9 mouse cellular contexts compared by ENCODE assay signal in genomic region chr11:121362212-121362611, GRCm38 (mm10). TPM values are rescaled to one million over a fixed set of nuclear protein-coding genes. Genes with fewer than 3 reads are reported as not detected.
DNase-seq lines count a peak whose midpoint lies in the region; ATAC-seq and TF ChIP-seq lines count a peak whose summit lies in the region.
"Had no signal": no experiment of that assay in that cellular context is flagged by ENCODE, and none has a peak within 500 bp of the region (broad histone marks: within the 10 kb centered on the region; RNA-seq: fewer than 3 reads in every experiment).

No protein-coding gene starts in this region.

- no peaks in the 10 kb centered on the region for H3K36me3 ChIP-seq in forebrain, embryonic 11.5 days (ENCODE audit: control insufficient read depth, insufficient read depth, low read length)
- H3K36me3 ChIP-seq in forebrain, embryonic 10.5 days (replicated peaks), result no peaks in the 10 kb centered on the region

- no peaks in the 10 kb centered on the region for H3K9me3 ChIP-seq in forebrain, embryonic 11.5 days (ENCODE audit: control insufficient read depth, low read length)
- H3K9me3 ChIP-seq in forebrain, embryonic 10.5 days, result no peaks in the 10 kb centered on the region

- no peak overlapping the region for H3K4me2 ChIP-seq in forebrain, embryonic 11.5 days (ENCODE audit: low read depth, low read length, severe bottlenecking)

- no peak for ATAC-seq in forebrain, embryonic 11.5 days (replicated peaks; ENCODE audit: low FRiP score)

- no peaks in the 10 kb centered on the region for H3K27me3 ChIP-seq in forebrain, embryonic 11.5 days (ENCODE audit: control insufficient read depth, insufficient read depth, low read length)
- H3K27me3 ChIP-seq in forebrain, embryonic 10.5 days (ENCODE audit: poor library complexity, severe bottlenecking), result no peaks in the 10 kb centered on the region

- H3K27ac ChIP-seq in layer of hippocampus, adult 2 months, result no peak overlapping the region
- H3K27ac ChIP-seq in bone marrow, adult 2 months (ENCODE audit: control insufficient read depth, insufficient read depth, low read depth, low read length, poor library complexity), result no peak overlapping the region
- H3K27ac ChIP-seq in forebrain, embryonic 11.5 days (ENCODE audit: low read depth, low read length), result no peak overlapping the region
- H3K27ac ChIP-seq in forebrain, embryonic 10.5 days, result no peak overlapping the region

- DNase-seq in layer of hippocampus, adult 2 months (ENCODE audit: low spot score in 2 of 2), result peak in 1 of 2 experiments; percentile 40
- no peak for DNase-seq in layer of hippocampus, adult 9-10 months (ENCODE audit: low spot score)
- DNase-seq in NIH3T3 (ENCODE audit: low read depth) (peak; percentile 61), liver (peak; percentile 68)
- DNase-seq in skeletal muscle tissue, adult 2 months (ENCODE audit: low read depth, low spot score), result peak; percentile 40
- no peak for DNase-seq in forebrain, embryonic 11.5 days (ENCODE audit: low spot score)
- DNase-seq in forebrain, embryonic 10.5 days (ENCODE audit: extremely low spot score, low spot score), result no peak

- peak; percentile 74 for TF ChIP-seq CTCF in layer of hippocampus, adult 2 months (conservative IDR thresholded peaks at IDR 0.05)
- peak; percentile 74 for TF ChIP-seq CTCF in bone marrow, adult 2 months (IDR thresholded peaks at IDR 0.05; ENCODE audit: control insufficient read depth, insufficient read depth, low read length)

- no peak for TF ChIP-seq POLR2A in bone marrow, adult 2 months (IDR thresholded peaks at IDR 0.05; ENCODE audit: borderline replicate concordance, control insufficient read depth, low read depth, low read length)

- no peak overlapping the region for H3K4me3 ChIP-seq in layer of hippocampus, adult 2 months
- H3K4me3 ChIP-seq in bone marrow, adult 2 months (replicated peaks; ENCODE audit: control insufficient read depth, low read depth, low read length), result no peak overlapping the region
- no peak overlapping the region for H3K4me3 ChIP-seq in forebrain, embryonic 11.5 days (ENCODE audit: low read depth, low read length)
- H3K4me3 ChIP-seq in forebrain, embryonic 10.5 days, result no peak overlapping the region
- H3K4me3 ChIP-seq: myocyte had no signal

- H3K9ac ChIP-seq in forebrain, embryonic 11.5 days (ENCODE audit: low read length), result no peak overlapping the region

- H3K4me1 ChIP-seq in bone marrow, adult 2 months (ENCODE audit: control insufficient read depth, insufficient read depth, low read length), result no peaks in the 10 kb centered on the region
- no peaks in the 10 kb centered on the region for H3K4me1 ChIP-seq in forebrain, embryonic 11.5 days (replicated peaks; ENCODE audit: control insufficient read depth, insufficient read depth, low read length)
- no peaks in the 10 kb centered on the region for H3K4me1 ChIP-seq in forebrain, embryonic 10.5 days

- WGBS in bone marrow, adult 2 months, result 30% methylated on average over 5 of the region's 5 CpGs
- WGBS in forebrain, embryonic 11.5 days, result 29% methylated on average over 5 of the region's 5 CpGs
- WGBS in forebrain, embryonic 10.5 days, result 34% methylated on average over 5 of the region's 5 CpGs

RNA-seq across cellular contexts. Expression of gene Wdr45b, which starts 8.0 kb away (rescaled TPM):
- 10 to 100 TPM; 71.0 to 71.5 TPM for total RNA-seq in layer of hippocampus, adult 2 months (2021)
- 12.5 and 24.0 TPM in 2 replicates for polyA plus RNA-seq in bone marrow, adult 2 months (2011; ENCODE audit: insufficient read depth, insufficient read length, low replicate concordance, missing spikeins)
- 99.3 and 107 TPM in 2 replicates for polyA plus RNA-seq in forebrain, embryonic 11.5 days (2014; fragmentation: Nextera tagmentation; extraction: Ambion mirVana)
- polyA plus RNA-seq in forebrain, embryonic 10.5 days (2016; fragmentation: Nextera tagmentation; extraction: Ambion mirVana), result 98.6 and 102 TPM in 2 replicates

RNA-seq across cellular contexts. Expression of gene Rab40b, which starts 25.8 kb away (rescaled TPM):
- total RNA-seq in layer of hippocampus, adult 2 months (2021), result 10 to 100 TPM; 64.8 to 69.4 TPM
- polyA plus RNA-seq in bone marrow, adult 2 months (2011; ENCODE audit: insufficient read depth, insufficient read length, low replicate concordance, missing spikeins), result not detected in 2 replicates
- polyA plus RNA-seq in forebrain, embryonic 11.5 days (2014; fragmentation: Nextera tagmentation; extraction: Ambion mirVana), result 1.9 and 2.0 TPM in 2 replicates
- 0.77 and 1.0 TPM in 2 replicates for polyA plus RNA-seq in forebrain, embryonic 10.5 days (2016; fragmentation: Nextera tagmentation; extraction: Ambion mirVana)

RNA-seq across cellular contexts. Expression of gene Fn3krp, which starts 59.0 kb away (rescaled TPM):
- 10 to 100 TPM; 52.9 to 55.4 TPM for total RNA-seq in layer of hippocampus, adult 2 months (2021)
- polyA plus RNA-seq in bone marrow, adult 2 months (2011; ENCODE audit: insufficient read depth, insufficient read length, low replicate concordance, missing spikeins), result 29.3 and 53.1 TPM in 2 replicates
- polyA plus RNA-seq in forebrain, embryonic 11.5 days (2014; fragmentation: Nextera tagmentation; extraction: Ambion mirVana), result 8.5 and 8.9 TPM in 2 replicates
- polyA plus RNA-seq in forebrain, embryonic 10.5 days (2016; fragmentation: Nextera tagmentation; extraction: Ambion mirVana), result 7.8 and 8.1 TPM in 2 replicates

Comparison
In these comparisons a context has a peak if more than half of its experiments do, and no peak if none do; other contexts are left out.
1. DNase-seq: peak in NIH3T3 (single experiment), liver (single experiment) and skeletal muscle tissue, adult 2 months (single experiment); none in layer of hippocampus, adult 9-10 months (single experiment), forebrain, embryonic 11.5 days (single experiment) and forebrain, embryonic 10.5 days (single experiment).